Comparison of ENCODE assay signal across 8 mouse cellular contexts in genomic region chr4:149098571-149098970, GRCm38 (mm10). TPM values are rescaled to one million over a fixed set of nuclear protein-coding genes. Genes with fewer than 3 reads are reported as not detected.
DNase-seq lines count a peak whose midpoint lies in the region; ATAC-seq and TF ChIP-seq lines count a peak whose summit lies in the region.

No protein-coding gene starts in this region.

- H3K27ac ChIP-seq in heart, embryonic 12.5 days (ENCODE audit: poor library complexity, severe bottlenecking) = peak overlapping the region; percentile 56; the same call in 1 of the 2 replicates
- H3K27ac ChIP-seq in forebrain, embryonic 16.5 days (ENCODE audit: low read length) = no peak overlapping the region

- peak overlapping the region; percentile 99 for H3K9ac ChIP-seq in heart, embryonic 12.5 days
- H3K9ac ChIP-seq in forebrain, embryonic 16.5 days (replicated peaks; ENCODE audit: low read depth, low read length) = peak overlapping the region; percentile 79

- DNase-seq in heart, postnatal 36 days = no peak
- DNase-seq in right cerebral cortex, adult 2 months (ENCODE audit: low spot score in 2 of 2) = no peak
- no peak for DNase-seq in layer of hippocampus, postnatal 10 days (ENCODE audit: low spot score in 2 of 2)
- no peak for DNase-seq in urinary bladder, adult 2 months (ENCODE audit: low spot score)

- ATAC-seq in heart, embryonic 12.5 days (ENCODE audit: insufficient number of reproducible peaks, low FRiP score) = no peak
- no peak for ATAC-seq in forebrain, embryonic 16.5 days
- ATAC-seq in megakaryocyte progenitor cell, adult 5-6 weeks (replicated peaks; ENCODE audit: poor library complexity) = peak; percentile 27; the same call in 1 of the 2 replicates

- TF ChIP-seq CTCF in E14TG2a.4 (conservative IDR thresholded peaks at IDR 0.05; ENCODE audit: low read length) = no peak

- H3K4me3 ChIP-seq in heart, embryonic 12.5 days = peak overlapping the region; percentile 99
- peak overlapping the region; percentile 100 for H3K4me3 ChIP-seq in E14TG2a.4 (replicated peaks; ENCODE audit: low read length)
- H3K4me3 ChIP-seq in forebrain, embryonic 16.5 days (replicated peaks; ENCODE audit: low read length) = peak overlapping the region; percentile 73

- intact Hi-C loops in heart, postnatal 36 days (cut with DNase I) = no loop called here

- 5% methylated on average over 11 of the region's 11 CpGs for WGBS in heart, embryonic 12.5 days
- WGBS in forebrain, embryonic 16.5 days = 17% methylated on average over 11 of the region's 11 CpGs

- H3K36me3 ChIP-seq in heart, embryonic 12.5 days = 0 out of 2 replicates have a peak, but pooled peaks cover 4% of the 10 kb centered on the region
- peaks cover 8% of the 10 kb centered on the region for H3K36me3 ChIP-seq in E14TG2a.4 (ENCODE audit: insufficient read depth, low read length)
- peaks cover 3% of the 10 kb centered on the region; the same call in 1 of the 2 replicates for H3K36me3 ChIP-seq in forebrain, embryonic 16.5 days (ENCODE audit: control insufficient read depth, insufficient read depth)

- H3K4me2 ChIP-seq in heart, embryonic 12.5 days = peak overlapping the region; percentile 88
- H3K4me2 ChIP-seq in forebrain, embryonic 16.5 days (ENCODE audit: low read length) = peak overlapping the region; percentile 88

- H3K27me3 ChIP-seq in heart, embryonic 12.5 days (replicated peaks) = no peaks in the 10 kb centered on the region
- H3K27me3 ChIP-seq in E14TG2a.4 (ENCODE audit: insufficient read depth, low read length) = no peaks in the 10 kb centered on the region
- no peaks in the 10 kb centered on the region for H3K27me3 ChIP-seq in forebrain, embryonic 16.5 days (replicated peaks; ENCODE audit: control insufficient read depth, insufficient read depth, low read length)

- no peaks in the 10 kb centered on the region for H3K9me3 ChIP-seq in heart, embryonic 12.5 days (replicated peaks)
- no peaks in the 10 kb centered on the region for H3K9me3 ChIP-seq in E14TG2a.4 (ENCODE audit: low read length)
- H3K9me3 ChIP-seq in forebrain, embryonic 16.5 days (ENCODE audit: control insufficient read depth, low read length) = no peaks in the 10 kb centered on the region

- peaks cover 17% of the 10 kb centered on the region for H3K4me1 ChIP-seq in heart, embryonic 12.5 days (replicated peaks)
- H3K4me1 ChIP-seq in E14TG2a.4 (replicated peaks; ENCODE audit: low read depth, low read length) = peaks cover 33% of the 10 kb centered on the region
- H3K4me1 ChIP-seq in forebrain, embryonic 16.5 days (replicated peaks; ENCODE audit: control insufficient read depth, insufficient read depth, low read length) = peaks cover 14% of the 10 kb centered on the region

RNA-seq across cellular contexts. Expression of gene Pex14, which starts 1.1 kb away (rescaled TPM):
- 44.1 and 44.3 TPM in 2 replicates for polyA plus RNA-seq in heart, embryonic 12.5 days (2016; fragmentation: Nextera tagmentation; extraction: Ambion mirVana)
- total RNA-seq in heart, postnatal 36 days (2021) = 10 to 100 TPM; 21.5 to 23.5 TPM
- polyA plus RNA-seq in forebrain, embryonic 16.5 days (2015; fragmentation: Nextera tagmentation; extraction: Ambion mirVana) = 53.7 and 56.9 TPM in 2 replicates
- 8.6 and 9.9 TPM in 2 replicates for total RNA-seq in megakaryocyte progenitor cell, adult 5-6 weeks (2015)
- total RNA-seq in megakaryocyte progenitor cell, adult 5-6 weeks (2017) = 12.7 and 13.7 TPM in 2 replicates
- 10 to 100 TPM; 32.2 to 33.2 TPM for total RNA-seq in layer of hippocampus, postnatal 10 days (2021)
- 31.1 and 31.8 TPM in 2 replicates for polyA plus RNA-seq in urinary bladder, adult 2 months (2012; rRNA removed)

RNA-seq across cellular contexts. Expression of gene Dffa, which starts 5.4 kb away (rescaled TPM):
- polyA plus RNA-seq in heart, embryonic 12.5 days (2016; fragmentation: Nextera tagmentation; extraction: Ambion mirVana) = 37.8 and 39.9 TPM in 2 replicates
- 10 to 100 TPM; 35.6 to 41.7 TPM for total RNA-seq in heart, postnatal 36 days (2021)
- 24.0 and 26.3 TPM in 2 replicates for polyA plus RNA-seq in forebrain, embryonic 16.5 days (2015; fragmentation: Nextera tagmentation; extraction: Ambion mirVana)
- 20.0 and 24.5 TPM in 2 replicates for total RNA-seq in megakaryocyte progenitor cell, adult 5-6 weeks (2015)
- 18.6 and 19.4 TPM in 2 replicates for total RNA-seq in megakaryocyte progenitor cell, adult 5-6 weeks (2017)
- 10 to 100 TPM; 42.4 to 47.3 TPM for total RNA-seq in layer of hippocampus, postnatal 10 days (2021)
- 28.6 and 32.9 TPM in 2 replicates for polyA plus RNA-seq in urinary bladder, adult 2 months (2012; rRNA removed)

RNA-seq across cellular contexts. Expression of gene Cort, which starts 28.0 kb away (rescaled TPM):
- not detected in 2 replicates for polyA plus RNA-seq in heart, embryonic 12.5 days (2016; fragmentation: Nextera tagmentation; extraction: Ambion mirVana)
- total RNA-seq in heart, postnatal 36 days (2021) = not detected
- polyA plus RNA-seq in forebrain, embryonic 16.5 days (2015; fragmentation: Nextera tagmentation; extraction: Ambion mirVana) = 1.4 and 1.8 TPM in 2 replicates
- 0.72 TPM in 1 of 2 replicates, not detected in the other for total RNA-seq in megakaryocyte progenitor cell, adult 5-6 weeks (2015)
- 1.4 TPM in 1 of 2 replicates, not detected in the other for total RNA-seq in megakaryocyte progenitor cell, adult 5-6 weeks (2017)
- total RNA-seq in layer of hippocampus, postnatal 10 days (2021) = 10 to 100 TPM; 17.8 to 22.2 TPM
- polyA plus RNA-seq in urinary bladder, adult 2 months (2012; rRNA removed) = not detected in 2 replicates

RNA-seq across cellular contexts. Expression of gene Cenps, which starts 38.9 kb away (rescaled TPM):
- 26.9 and 27.9 TPM in 2 replicates for polyA plus RNA-seq in heart, embryonic 12.5 days (2016; fragmentation: Nextera tagmentation; extraction: Ambion mirVana)
- 1 to 10 TPM; 7.9 to 8.6 TPM for total RNA-seq in heart, postnatal 36 days (2021)
- polyA plus RNA-seq in forebrain, embryonic 16.5 days (2015; fragmentation: Nextera tagmentation; extraction: Ambion mirVana) = 22.2 and 24.9 TPM in 2 replicates
- 19.3 and 23.2 TPM in 2 replicates for total RNA-seq in megakaryocyte progenitor cell, adult 5-6 weeks (2015)
- 26.0 and 35.2 TPM in 2 replicates for total RNA-seq in megakaryocyte progenitor cell, adult 5-6 weeks (2017)
- total RNA-seq in layer of hippocampus, postnatal 10 days (2021) = 10 to 100 TPM; 23.8 to 28.4 TPM
- 3.8 and 5.4 TPM in 2 replicates for polyA plus RNA-seq in urinary bladder, adult 2 months (2012; rRNA removed)

Comparison
In these comparisons a context has a peak if more than half of its experiments do, and no peak if none do; other contexts are left out.
1. RNA of gene Cort, which starts 28.0 kb away (total RNA-seq): 17.8 to 22.2 TPM in layer of hippocampus, postnatal 10 days; 0.72 to 1.4 TPM in megakaryocyte progenitor cell, adult 5-6 weeks and not detected in heart, postnatal 36 days; every median in the first group is over 4 times any median in the second.
2. Peak in every context shown above with its lines, with median percentiles within 50 percentile points of each other: H3K4me3 ChIP-seq.